Mouse (Mus musculus) limb, embryonic 14.5 days (tissue): ENCODE measurements around the gene Tm7sf2. TPM values are rescaled to one million over a fixed set of nuclear protein-coding genes. Genes with fewer than 3 reads are reported as not detected.

Source experiments
- ATAC-seq: fragments of 200-750 bp; cut with Nextera tagmentation; 2 replicates; pipeline ENCODE4 v1.8.0; 2017; ENCODE audit warnings: low read depth, moderate number of reproducible peaks, moderate TSS enrichment; ENCODE audit not compliant: low FRiP score
- DNase-seq: peaks from one replicate; pipeline ENCODE4 v3.0.0-alpha.2; 2015; ENCODE audit warnings: low spot score
- H3K27ac ChIP-seq: fragments of 300-500 bp; sonication (generic); replicated peaks from 2 replicates; pipeline ENCODE4 v1.5.1; 2014; ENCODE audit warnings: low read depth, mild to moderate bottlenecking, low read length, moderate library complexity, mixed read lengths
- H3K27me3 ChIP-seq: fragments of 300-500 bp; sonication (generic); 2 replicates; pipeline ENCODE4 v1.6.1; 2014; ENCODE audit warnings: low read length, mixed read lengths; ENCODE audit not compliant: control insufficient read depth, insufficient read depth
- H3K36me3 ChIP-seq: fragments of 300-500 bp; sonication (generic); 2 replicates; pipeline ENCODE4 v1.6.1; 2014; ENCODE audit warnings: mild to moderate bottlenecking, low read length, moderate library complexity, mixed read lengths; ENCODE audit not compliant: control insufficient read depth, insufficient read depth
- H3K4me1 ChIP-seq: fragments of 300-500 bp; sonication (generic); 2 replicates; pipeline ENCODE4 v1.6.1; 2014; ENCODE audit warnings: antibody characterized with exemption, low read length, mixed read lengths; ENCODE audit not compliant: control insufficient read depth, insufficient read depth
- H3K4me2 ChIP-seq: fragments of 300-500 bp; sonication (generic); replicated peaks from 2 replicates; pipeline ENCODE4 v1.6.1; 2014; ENCODE audit warnings: low read depth, mild to moderate bottlenecking, low read length, moderate library complexity; ENCODE audit not compliant: severe bottlenecking
- H3K4me3 ChIP-seq: fragments of 300-500 bp; sonication (generic); replicated peaks from 2 replicates; pipeline ENCODE4 v1.5.1; 2014; ENCODE audit warnings: low read length
- H3K9ac ChIP-seq: fragments of 300-500 bp; sonication (generic); 2 replicates; pipeline ENCODE4 v1.6.1; 2014; ENCODE audit warnings: mild to moderate bottlenecking, low read depth, low read length, moderate library complexity; ENCODE audit not compliant: severe bottlenecking
- H3K9me3 ChIP-seq: fragments of 300-500 bp; sonication (generic); 2 replicates; pipeline ENCODE4 v1.6.1; 2016; ENCODE audit warnings: low read length; ENCODE audit not compliant: control insufficient read depth
- POLR2A ChIP-seq: fragments of 200-500 bp; IDR thresholded peaks from 2 replicates; pipeline ENCODE4 v1.8.0; 2012; ENCODE audit warnings: inconsistent platforms, mild to moderate bottlenecking, moderate library complexity, borderline replicate concordance; ENCODE audit not compliant: insufficient read depth, insufficient read length; ENCODE audit errors: extremely low read depth
- WGBS: fragments of 180-500 bp; shearing (Covaris S2); extraction: QIAGEN DNeasy Blood & Tissue Kit; methylation state at CpG from one replicate; pipeline ENCODE4 v1.1.7; 2014; 5-methylcytosine and 5-hydroxymethylcytosine counted together
- polyA plus RNA-seq, 2 experiments: library from polyadenylated mRNA; depleted of rRNA in 1 of 2; stranded (reverse) in 1 of 2; unstranded in 1 of 2; fragments of >200 nt; fragmentation: Nextera tagmentation in 1 of 2; extraction: Ambion mirVana in 1 of 2; gene quantifications; 2 replicates each; pipeline versions ENCODE4 v1.2.1 to v1.2.3; 2012 to 2014

The Tm7sf2 gene
- polyA plus RNA-seq (2012; rRNA removed), result 43.8 and 59.6 TPM in 2 replicates
- 15.5 and 18.8 TPM in 2 replicates for polyA plus RNA-seq (2014; fragmentation: Nextera tagmentation; extraction: Ambion mirVana)

DNA sequence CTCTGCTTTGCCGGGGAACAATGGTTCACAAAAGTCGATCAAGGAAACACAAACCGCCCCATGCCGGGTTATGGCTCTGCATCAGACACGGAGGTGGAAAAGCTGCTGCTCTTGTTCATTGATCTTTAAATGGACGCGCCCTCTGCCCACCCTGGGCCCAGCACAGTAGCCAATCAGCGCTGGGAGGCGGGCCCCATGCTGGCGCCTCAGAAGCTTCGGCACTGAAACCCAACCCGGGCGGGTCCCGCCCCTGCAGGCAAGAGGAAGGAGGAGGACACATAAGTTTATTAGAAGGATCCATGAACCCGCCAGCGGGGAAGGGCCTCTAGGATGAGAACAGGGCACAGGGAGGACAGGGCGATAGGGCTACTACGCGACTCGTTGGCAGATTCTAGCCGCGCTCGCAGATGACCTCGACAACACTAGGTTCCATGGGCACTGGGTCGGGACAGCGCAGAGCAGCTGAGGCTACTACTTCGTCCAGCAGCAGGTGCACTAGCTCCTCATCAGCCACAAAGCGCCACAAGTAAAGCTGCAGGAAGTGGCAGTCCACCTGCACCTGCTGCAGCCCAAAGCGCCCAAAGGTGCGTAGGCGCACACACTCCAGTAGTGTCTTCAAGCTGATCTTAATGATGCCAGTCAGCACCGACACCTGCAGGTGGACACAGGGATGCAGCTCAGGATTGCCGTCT is at the start of gene Tm7sf2:
TSS of gene Tm7sf2 (minus strand) at position 650 of the 692 bp plus-strand sequence.
- 9% methylated on average over 30 of the region's 33 CpGs for WGBS
- H3K27ac ChIP-seq, result peak within 1 kb of the TSS; percentile 26; the same call in 1 of the 2 replicates
- TF ChIP-seq POLR2A, result no peak
- H3K4me2 ChIP-seq, result peak within 1 kb of the TSS; percentile 78
- peaks cover 14% of the 10 kb centered on the region for H3K4me1 ChIP-seq
- no peaks in the 10 kb centered on the region for H3K9me3 ChIP-seq
- DNase-seq, result peak; percentile 92
- H3K9ac ChIP-seq, result peak within 1 kb of the TSS; percentile 46
- ATAC-seq, result peak; percentile 91
- peaks cover 38% of the 10 kb centered on the region for H3K36me3 ChIP-seq
- H3K4me3 ChIP-seq, result peak within 1 kb of the TSS; percentile 46
- no peaks in the 10 kb centered on the region for H3K27me3 ChIP-seq

DNA sequence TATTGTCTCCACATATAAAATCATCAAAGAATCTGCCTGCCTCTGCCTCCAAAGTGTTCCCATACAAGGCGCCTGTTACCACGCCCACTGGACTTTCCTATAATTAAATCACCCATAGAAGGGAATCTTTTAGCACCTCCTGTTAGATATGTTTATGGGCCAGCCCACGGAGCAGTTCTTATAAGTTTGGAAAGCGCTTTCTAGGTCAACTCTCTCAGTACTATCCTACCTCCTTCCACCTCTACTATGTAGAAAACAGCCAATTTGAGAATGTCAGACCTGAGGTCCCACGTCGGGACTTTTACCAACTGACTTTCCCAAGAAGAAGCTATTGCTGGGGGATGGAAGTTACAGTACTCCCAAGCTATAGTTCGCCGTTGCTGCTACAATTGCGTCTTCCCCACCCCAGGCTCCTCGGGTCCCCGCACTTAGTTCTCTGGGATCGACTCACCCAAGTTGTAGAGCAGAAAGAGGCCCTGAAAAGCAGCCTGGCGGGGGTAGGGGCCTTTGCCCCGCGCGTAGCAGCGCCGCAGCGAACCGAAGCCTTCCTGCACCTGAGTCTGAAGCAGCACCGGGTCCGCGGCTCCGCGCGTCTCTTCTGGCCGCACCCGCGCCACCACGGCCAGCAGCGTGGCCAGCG is 49.3 kb upstream of the Tm7sf2 start:
- Histone ChIP-seq H3K27ac (peak overlapping the region; percentile 93), H3K4me2 (peak overlapping the region; percentile 83), H3K36me3 (peaks cover 31% of the 10 kb centered on the region), H3K4me1 (peaks cover 10% of the 10 kb centered on the region), H3K27me3 (no peaks in the 10 kb centered on the region), H3K4me3 (peak overlapping the region; percentile 88), H3K9ac (peak overlapping the region; percentile 79), H3K9me3 (no peaks in the 10 kb centered on the region)
- DNase-seq (peak; percentile 14), ATAC-seq (no peak)
- TF ChIP-seq POLR2A, result no peak
- WGBS, result 6% methylated on average over 25 of the region's 32 CpGs

DNA sequence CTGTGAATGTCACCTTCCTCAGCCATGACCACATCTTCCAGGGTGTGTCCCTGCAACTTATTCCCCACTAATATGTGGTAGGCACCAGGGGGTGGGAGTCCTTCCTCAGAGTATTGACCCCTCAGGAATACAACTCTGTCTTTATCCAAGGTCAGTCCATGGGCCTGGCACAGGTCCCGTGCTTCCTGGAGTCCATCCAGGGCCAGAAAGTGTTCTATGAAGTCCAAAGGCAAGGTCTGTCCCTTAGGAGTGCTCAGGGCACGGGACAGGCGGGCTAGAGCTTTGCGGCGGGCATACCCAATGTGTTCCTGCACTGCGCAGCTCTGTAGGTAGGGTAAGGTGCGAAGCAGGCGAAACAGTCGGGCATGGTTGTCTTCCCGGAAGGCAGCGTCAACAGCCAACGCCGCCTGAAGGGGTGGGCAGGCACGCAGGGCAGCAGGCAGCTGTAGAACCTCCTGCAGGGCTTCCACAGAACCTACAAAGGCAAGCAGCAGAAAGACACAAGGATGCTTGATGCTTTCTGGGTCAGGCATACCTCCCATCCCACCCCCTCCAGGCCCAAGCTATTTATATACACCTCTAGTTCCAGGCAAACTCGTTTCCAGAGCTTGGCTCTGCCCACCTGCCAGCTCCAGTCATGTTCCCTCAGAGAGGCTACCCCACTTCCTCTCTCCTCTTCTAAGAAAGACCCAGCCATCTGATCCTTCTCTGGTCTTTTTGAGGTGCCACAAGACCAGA is 48.1 kb upstream of the Tm7sf2 start:
- H3K4me1 ChIP-seq, result peaks cover 10% of the 10 kb centered on the region
- no peak overlapping the region for H3K9ac ChIP-seq
- ATAC-seq (no peak), DNase-seq (no peak)
- no peaks in the 10 kb centered on the region for H3K9me3 ChIP-seq
- H3K27ac ChIP-seq, result no peak overlapping the region
- peaks cover 31% of the 10 kb centered on the region for H3K36me3 ChIP-seq
- no peak for TF ChIP-seq POLR2A
- no peak overlapping the region for H3K4me3 ChIP-seq
- H3K27me3 ChIP-seq, result no peaks in the 10 kb centered on the region
- 87% methylated on average over 15 of the region's 15 CpGs for WGBS
- H3K4me2 ChIP-seq, result no peak overlapping the region

DNA sequence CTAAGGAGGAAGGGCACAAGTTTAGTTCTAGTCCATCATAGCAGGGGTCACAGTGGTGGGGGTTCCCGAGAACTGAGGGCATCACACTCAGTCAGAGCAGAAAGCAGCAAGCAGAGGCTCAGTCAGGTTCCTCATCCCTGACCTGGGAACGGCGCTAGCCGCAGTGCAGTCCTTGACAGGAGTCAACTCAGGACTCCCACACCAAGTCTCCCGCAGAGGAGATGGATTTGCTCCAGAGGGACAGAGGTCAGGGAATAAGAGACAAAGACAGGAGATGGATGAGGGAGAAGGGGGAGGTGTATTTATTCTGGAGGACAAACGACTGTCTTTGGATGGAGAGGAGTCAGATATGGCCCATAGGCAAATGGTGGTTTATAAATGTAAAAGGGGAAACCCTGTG is 44.9 kb upstream of the Tm7sf2 start:
- no peak overlapping the region for H3K9ac ChIP-seq
- H3K4me2 ChIP-seq, result no peak overlapping the region
- H3K9me3 ChIP-seq, result no peaks in the 10 kb centered on the region
- H3K4me1 ChIP-seq, result peaks cover 5% of the 10 kb centered on the region; the same call in 1 of the 2 replicates
- no peak overlapping the region for H3K27ac ChIP-seq
- 59% methylated on average over 6 of the region's 6 CpGs for WGBS
- no peak for ATAC-seq
- peaks cover 23% of the 10 kb centered on the region for H3K36me3 ChIP-seq
- no peak for TF ChIP-seq POLR2A
- H3K27me3 ChIP-seq, result no peaks in the 10 kb centered on the region
- no peak overlapping the region for H3K4me3 ChIP-seq
- DNase-seq, result no peak

DNA sequence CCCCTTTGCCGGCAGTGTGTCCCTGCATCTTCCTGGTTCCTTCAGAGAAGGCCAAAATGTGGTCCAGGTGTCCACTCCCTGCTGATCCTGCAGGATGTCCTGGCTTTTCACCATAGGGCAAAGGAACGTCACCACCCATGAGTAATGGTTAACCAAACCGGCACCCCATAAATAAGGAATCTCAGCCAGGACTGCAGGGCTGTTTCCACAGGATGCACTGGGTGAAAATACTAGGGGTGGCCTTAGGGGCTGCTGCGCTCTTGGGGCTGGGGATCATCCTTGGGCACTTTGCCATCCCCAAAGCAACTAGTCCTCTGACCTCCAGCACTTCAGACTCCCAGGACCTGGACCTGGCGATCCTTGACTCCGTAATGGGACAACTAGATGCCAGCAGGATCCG is 37.4 kb upstream of the Tm7sf2 start, which contains the start of gene Naaladl1:
TSS of gene Naaladl1 (plus strand) at position 197 of the 400 bp plus-strand sequence.
- Histone ChIP-seq H3K4me1 (no peaks in the 10 kb centered on the region), H3K27me3 (no peaks in the 10 kb centered on the region), H3K27ac (no peak within 1 kb of the TSS), H3K9ac (no peak within 1 kb of the TSS), H3K36me3 (no peaks in the 10 kb centered on the region), H3K4me3 (no peak within 1 kb of the TSS), H3K4me2 (no peak within 1 kb of the TSS), H3K9me3 (no peaks in the 10 kb centered on the region)
- TF ChIP-seq POLR2A, result no peak
- WGBS, result 76% methylated on average over 7 of the region's 7 CpGs
- DNase-seq (no peak), ATAC-seq (no peak)
